Mouse (Mus musculus) hindbrain, embryonic 16.5 days (tissue): ENCODE data around the gene Wdr13. TPM values are rescaled to one million over a fixed set of nuclear protein-coding genes. Genes with fewer than 3 reads are reported as not detected.

ENCODE experiments used
- polyA plus RNA-seq: library from polyadenylated mRNA; unstranded; fragments of >200 nt; fragmentation: Nextera tagmentation; extraction: Ambion mirVana; gene quantifications from 2 replicates; pipeline ENCODE4 v1.2.1, GENCODE M21; 2015

Wdr13 gene
- polyA plus RNA-seq, 1 experiment from 2014 or later = 65.0 TPM

Other genes with a start within 250 kb of the Wdr13 start
- 50.7 and 50.9 TPM in 2 replicates for gene Slc35a2, start 248.9 kb downstream of the Wdr13 start, polyA plus RNA-seq
- 204 and 212 TPM in 2 replicates for gene Pqbp1, start 233.6 kb downstream of the Wdr13 start, polyA plus RNA-seq
- 161 and 163 TPM in 2 replicates for gene Timm17b, start 233.5 kb downstream of the Wdr13 start, polyA plus RNA-seq
- gene Gm10491, start 225.1 kb downstream of the Wdr13 start, polyA plus RNA-seq = not detected in 2 replicates
- not detected in 2 replicates for gene Gm10490, start 223.3 kb downstream of the Wdr13 start, polyA plus RNA-seq
- gene Pcsk1n, start 213.1 kb downstream of the Wdr13 start, polyA plus RNA-seq = 303 and 325 TPM in 2 replicates
- gene Eras, start 204.3 kb downstream of the Wdr13 start, polyA plus RNA-seq = 0.15 TPM in 1 of 2 replicates, not detected in the other
- gene Hdac6, start 185.0 kb downstream of the Wdr13 start, polyA plus RNA-seq = 70.2 and 75.9 TPM in 2 replicates
- 0.08 and 0.26 TPM in 2 replicates for gene Gata1, start 154.8 kb downstream of the Wdr13 start, polyA plus RNA-seq
- gene Glod5, start 114.4 kb downstream of the Wdr13 start, polyA plus RNA-seq = 0.25 and 0.49 TPM in 2 replicates
- 34.2 and 41.4 TPM in 2 replicates for gene Suv39h1, start 58.1 kb downstream of the Wdr13 start, polyA plus RNA-seq
- gene Was, start 42.4 kb downstream of the Wdr13 start, polyA plus RNA-seq = 0.28 and 0.29 TPM in 2 replicates
- 269 and 303 TPM in 2 replicates for gene Rbm3, start 13.0 kb upstream of the Wdr13 start, polyA plus RNA-seq
- gene Tbc1d25, start 43.3 kb upstream of the Wdr13 start, polyA plus RNA-seq = 23.2 and 23.3 TPM in 2 replicates
- 34.8 and 36.6 TPM in 2 replicates for gene Ebp, start 60.6 kb upstream of the Wdr13 start, polyA plus RNA-seq
- 50.7 and 55.4 TPM in 2 replicates for gene Porcn, start 73.6 kb upstream of the Wdr13 start, polyA plus RNA-seq
- gene Ftsj1, start 119.5 kb upstream of the Wdr13 start, polyA plus RNA-seq = 49.9 and 52.8 TPM in 2 replicates
- gene Slc38a5, start 138.2 kb upstream of the Wdr13 start, polyA plus RNA-seq = 34.6 and 43.0 TPM in 2 replicates
- not detected in 2 replicates for gene Ssxb10, start 194.5 kb upstream of the Wdr13 start, polyA plus RNA-seq
- not detected in 2 replicates for gene Ssxb9, start 234.1 kb upstream of the Wdr13 start, polyA plus RNA-seq